ENCODE assay signal across 7 mouse cellular contexts in genomic region chr14:76152162-76153002, GRCm38 (mm10). TPM values are rescaled to one million over a fixed set of nuclear protein-coding genes. Genes with fewer than 3 reads are reported as not detected.
DNase-seq lines count a peak whose midpoint lies in the region; ATAC-seq lines count a peak whose summit lies in the region.

No protein-coding gene starts in this region.

- no peaks in the 10 kb centered on the region for H3K9me3 ChIP-seq in embryonic facial prominence, embryonic 11.5 days (replicated peaks; ENCODE audit: control insufficient read depth, low read length)
- no peaks in the 10 kb centered on the region for H3K9me3 ChIP-seq in limb, embryonic 10.5 days (replicated peaks)
- H3K9me3 ChIP-seq in midbrain, embryonic 13.5 days = no peaks in the 10 kb centered on the region

- peak; percentile 89 for ATAC-seq in embryonic facial prominence, embryonic 11.5 days (replicated peaks; ENCODE audit: insufficient number of reproducible peaks, low FRiP score, low TSS enrichment, low read depth)
- peak; percentile 83 for ATAC-seq in granulocyte monocyte progenitor cell, adult 5-6 weeks (replicated peaks; ENCODE audit: poor library complexity, severe bottlenecking)
- ATAC-seq in midbrain, embryonic 13.5 days = peak; percentile 91

- no peaks in the 10 kb centered on the region for H3K27me3 ChIP-seq in embryonic facial prominence, embryonic 11.5 days (ENCODE audit: control insufficient read depth, insufficient read depth, low read length)
- no peaks in the 10 kb centered on the region for H3K27me3 ChIP-seq in limb, embryonic 10.5 days (ENCODE audit: low read depth, poor library complexity, severe bottlenecking)
- peaks cover 3% of the 10 kb centered on the region; the same call in 1 of the 2 replicates for H3K27me3 ChIP-seq in midbrain, embryonic 13.5 days

- DNase-seq in adrenal gland, postnatal 14 days = peak; percentile 96
- DNase-seq in embryonic facial prominence, embryonic 11.5 days (ENCODE audit: low spot score) = peak; percentile 96
- peak; percentile 90 for DNase-seq in kidney, adult 11 months
- peak; percentile 95 for DNase-seq in limb, embryonic 10.5 days (ENCODE audit: low spot score)
- peak; percentile 88 for DNase-seq in spleen, adult 12 weeks (ENCODE audit: low spot score)

- H3K4me3 ChIP-seq in embryonic facial prominence, embryonic 11.5 days (ENCODE audit: low read depth, low read length) = peak overlapping the region; percentile 71
- H3K4me3 ChIP-seq in limb, embryonic 10.5 days = peak overlapping the region; percentile 80
- H3K4me3 ChIP-seq in midbrain, embryonic 13.5 days (replicated peaks) = peak overlapping the region; percentile 66

- under 1% methylated on average over 41 of the region's 41 CpGs for WGBS in embryonic facial prominence, embryonic 11.5 days
- under 1% methylated on average over 41 of the region's 41 CpGs for WGBS in limb, embryonic 10.5 days
- under 1% methylated on average over 41 of the region's 41 CpGs for WGBS in midbrain, embryonic 13.5 days

- H3K36me3 ChIP-seq in embryonic facial prominence, embryonic 11.5 days (replicated peaks; ENCODE audit: control insufficient read depth, insufficient read depth, low read depth, low read length) = no peaks in the 10 kb centered on the region
- no peaks in the 10 kb centered on the region for H3K36me3 ChIP-seq in limb, embryonic 10.5 days
- H3K36me3 ChIP-seq in midbrain, embryonic 13.5 days = no peaks in the 10 kb centered on the region

- peak overlapping the region; percentile 85 for H3K9ac ChIP-seq in embryonic facial prominence, embryonic 11.5 days (replicated peaks; ENCODE audit: low read length)
- H3K9ac ChIP-seq in midbrain, embryonic 13.5 days (replicated peaks) = peak overlapping the region; percentile 82

- H3K27ac ChIP-seq in embryonic facial prominence, embryonic 11.5 days (replicated peaks; ENCODE audit: low read depth, low read length) = peak overlapping the region; percentile 96
- H3K27ac ChIP-seq in limb, embryonic 10.5 days = peak overlapping the region; percentile 96
- peak overlapping the region; percentile 97 for H3K27ac ChIP-seq in midbrain, embryonic 13.5 days

- H3K4me1 ChIP-seq in embryonic facial prominence, embryonic 11.5 days (ENCODE audit: control insufficient read depth, insufficient read depth, low read length) = no peaks in the 10 kb centered on the region
- H3K4me1 ChIP-seq in limb, embryonic 10.5 days = peaks cover 37% of the 10 kb centered on the region
- H3K4me1 ChIP-seq in midbrain, embryonic 13.5 days (replicated peaks) = peaks cover 10% of the 10 kb centered on the region

- H3K4me2 ChIP-seq in embryonic facial prominence, embryonic 11.5 days (ENCODE audit: low read depth, low read length) = peak overlapping the region; percentile 72
- peak overlapping the region; percentile 67 for H3K4me2 ChIP-seq in midbrain, embryonic 13.5 days (replicated peaks)

RNA-seq across cellular contexts. Expression of gene Nufip1, which starts 41.7 kb away (rescaled TPM):
- total RNA-seq in adrenal gland, postnatal 14 days (2021) = 7.7 and 8.0 TPM in 2 replicates
- polyA plus RNA-seq in embryonic facial prominence, embryonic 11.5 days (2014; fragmentation: Nextera tagmentation; extraction: Ambion mirVana) = 18.7 and 22.1 TPM in 2 replicates
- 14.1 and 20.3 TPM in 2 replicates for total RNA-seq in granulocyte monocyte progenitor cell, adult 5-6 weeks (2014; fragmentation: Nextera tagmentation)
- total RNA-seq in granulocyte monocyte progenitor cell, adult 5-6 weeks (2017) = 24.8 and 29.9 TPM in 2 replicates
- 21.8 and 22.3 TPM in 2 replicates for polyA plus RNA-seq in limb, embryonic 10.5 days (2016; fragmentation: Nextera tagmentation; extraction: Ambion mirVana)
- 13.7 and 14.9 TPM in 2 replicates for polyA plus RNA-seq in midbrain, embryonic 13.5 days (2015; fragmentation: Nextera tagmentation; extraction: Ambion mirVana)

RNA-seq across cellular contexts. Expression of gene Gpalpp1, which starts 41.8 kb away (rescaled TPM):
- 17.7 and 19.4 TPM in 2 replicates for total RNA-seq in adrenal gland, postnatal 14 days (2021)
- polyA plus RNA-seq in embryonic facial prominence, embryonic 11.5 days (2014; fragmentation: Nextera tagmentation; extraction: Ambion mirVana) = 15.3 and 17.4 TPM in 2 replicates
- 20.4 and 22.4 TPM in 2 replicates for total RNA-seq in granulocyte monocyte progenitor cell, adult 5-6 weeks (2014; fragmentation: Nextera tagmentation)
- total RNA-seq in granulocyte monocyte progenitor cell, adult 5-6 weeks (2017) = 31.5 and 35.1 TPM in 2 replicates
- 13.8 and 15.1 TPM in 2 replicates for polyA plus RNA-seq in limb, embryonic 10.5 days (2016; fragmentation: Nextera tagmentation; extraction: Ambion mirVana)
- polyA plus RNA-seq in midbrain, embryonic 13.5 days (2015; fragmentation: Nextera tagmentation; extraction: Ambion mirVana) = 15.3 and 15.6 TPM in 2 replicates

Comparison
In these comparisons a context has a peak if more than half of its experiments do, and no peak if none do; other contexts are left out.
1. Peak in every context shown above with its lines: DNase-seq, ATAC-seq, H3K4me3 ChIP-seq and H3K27ac ChIP-seq.